Mouse (Mus musculus): Measurements from ENCODE around the gene Olfr1414. TPM values are rescaled to one million over a fixed set of nuclear protein-coding genes. Genes with fewer than 3 reads are reported as not detected.
A peak's percentile ranks its signal among the peaks of the same experiment; 100 is the strongest.
"Not testable (repeated sequence)": the region's sequence is repeated elsewhere in the genome, so short reads cannot be mapped to it uniquely, and the experiment has no call there.

Olfr1414 gene
- polyA plus RNA-seq (2017; shearing (Covaris generic)), result not detected

- ATAC-seq, result no peak
Measured at GRCm38 (mm10) chr1:92518561-92518960, at the start of gene Olfr1414. Gene Olfr1414 (minus strand): TSS chr1:92518661.

- no peak for ATAC-seq
Measured at GRCm38 (mm10) chr1:92545929-92546328, 27.5 kb upstream of the Olfr1414 start.

GRCm38 (mm10) chr1:92539071-92539470, 20.6 kb upstream of the Olfr1414 start:
- no peak for ATAC-seq

GRCm38 (mm10) chr1:92536972-92537371, 18.5 kb upstream of the Olfr1414 start:
- ATAC-seq, result no peak

GRCm38 (mm10) chr1:92523764-92524163, 5.3 kb upstream of the Olfr1414 start:
- ATAC-seq, result no peak

GRCm38 (mm10) chr1:92521376-92521775, 2.9 kb upstream of the Olfr1414 start:
- ATAC-seq, result no peak

- ATAC-seq, result no peak
Measured at GRCm38 (mm10) chr1:92519046-92519445, 585 bp upstream of the Olfr1414 start.

- ATAC-seq, result no peak
Measured at GRCm38 (mm10) chr1:92515390-92515789, 3.1 kb downstream of the Olfr1414 start.

- ATAC-seq, result not testable (repeated sequence)
Measured at GRCm38 (mm10) chr1:92511646-92512045, 6.8 kb downstream of the Olfr1414 start.

- ATAC-seq, result no peak
Measured at GRCm38 (mm10) chr1:92496001-92496400, 22.5 kb downstream of the Olfr1414 start, which contains the start of gene Olfr1415. Gene Olfr1415 (minus strand): TSS chr1:92496101.

- ATAC-seq, result no peak
Measured at GRCm38 (mm10) chr1:92485013-92485412, 33.4 kb downstream of the Olfr1414 start, which contains the start of gene Olfr1416. Gene Olfr1416 (minus strand): TSS chr1:92485113.

- peak; percentile 63 for ATAC-seq
Measured at GRCm38 (mm10) chr1:92474066-92474578, 44.3 kb downstream of the Olfr1414 start.

GRCm38 (mm10) chr1:92473165-92474041, 45.1 kb downstream of the Olfr1414 start, which contains the start of gene Ndufa10:
Gene Ndufa10 (minus strand): TSS chr1:92473860.
- peak; percentile 85 for ATAC-seq

- ATAC-seq, result peak; percentile 41
Measured at GRCm38 (mm10) chr1:92468891-92469290, 49.6 kb downstream of the Olfr1414 start.

- ATAC-seq, result no peak
Measured at GRCm38 (mm10) chr1:92458416-92458815, 60.0 kb downstream of the Olfr1414 start.

GRCm38 (mm10) chr1:92457758-92458157, 60.7 kb downstream of the Olfr1414 start:
- ATAC-seq, result no peak

Other genes with a start within 250 kb of the Olfr1414 start
- gene Ndufa10, start 44.8 kb downstream of the Olfr1414 start, polyA plus RNA-seq (2017; shearing (Covaris generic)), result 100 to 1,000 TPM; 175 to 212 TPM
- under 1 TPM in 1 of 2 experiments, not detected in 1; 0.11 TPM for gene Olfr1416, start 33.5 kb downstream of the Olfr1414 start, polyA plus RNA-seq (2017; shearing (Covaris generic))
- gene Olfr1415, start 22.6 kb downstream of the Olfr1414 start, polyA plus RNA-seq (2017; shearing (Covaris generic)), result not detected
- not detected for gene Olfr1413, start 52.7 kb upstream of the Olfr1414 start, polyA plus RNA-seq (2017; shearing (Covaris generic))
- not detected for gene Olfr1412, start 67.1 kb upstream of the Olfr1414 start, polyA plus RNA-seq (2017; shearing (Covaris generic))
- not detected for gene Olfr1411, start 75.8 kb upstream of the Olfr1414 start, polyA plus RNA-seq (2017; shearing (Covaris generic))
- not detected for gene Olfr1410, start 87.1 kb upstream of the Olfr1414 start, polyA plus RNA-seq (2017; shearing (Covaris generic))
- not detected for gene Olfr12, start 99.1 kb upstream of the Olfr1414 start, polyA plus RNA-seq (2017; shearing (Covaris generic))
- gene Cops9, start 123.3 kb upstream of the Olfr1414 start, polyA plus RNA-seq (2017; shearing (Covaris generic)), result 100 to 1,000 TPM; 241 to 311 TPM
- 1 to 10 TPM; 2.3 to 3.9 TPM for gene Otos, start 130.2 kb upstream of the Olfr1414 start, polyA plus RNA-seq (2017; shearing (Covaris generic))